Mouse (Mus musculus) heart, embryonic 14.5 days (tissue): ENCODE measurements at regions not wholly inside any gene's neighbourhood (a gene's known extent, or its start where the extent isn't known, plus 50 kb on each side); places are given as distances from the start of the nearest gene placed in this dataset.

ENCODE experiments used
- ATAC-seq: fragments of 200-750 bp; cut with Nextera tagmentation; 2 replicates; pipeline ENCODE4 v1.8.0; 2017; ENCODE audit warnings: low read depth, moderate TSS enrichment; ENCODE audit not compliant: insufficient number of reproducible peaks, insufficient read depth, low FRiP score
- H3K27ac ChIP-seq, 2 experiments: fragments of 200-500 bp in 1 of 2; fragments of 300-500 bp in 1 of 2; sonication (generic) in 1 of 2; replicated peaks in 1 of 2; 2 replicates each; pipeline ENCODE4 v1.5.1; 2012 to 2014; ENCODE audit warnings: low read depth in 2 of 2, low read length in 2 of 2, control low read depth in 1 of 2, mild to moderate bottlenecking in 1 of 2, mixed read lengths in 1 of 2; ENCODE audit not compliant: control insufficient read depth in 1 of 2, insufficient read depth in 1 of 2
- H3K27me3 ChIP-seq: fragments of 300-500 bp; sonication (generic); 2 replicates; pipeline ENCODE4 v1.6.1; 2014; ENCODE audit warnings: mild to moderate bottlenecking, low read length, control low read depth; ENCODE audit not compliant: control insufficient read depth, insufficient read depth
- H3K36me3 ChIP-seq: fragments of 300-500 bp; sonication (generic); 2 replicates; pipeline ENCODE4 v1.6.1; 2014; ENCODE audit warnings: mild to moderate bottlenecking, control low read depth, low read length, mixed read lengths; ENCODE audit not compliant: control insufficient read depth, insufficient read depth
- H3K4me1 ChIP-seq, 2 experiments: fragments of 200-500 bp in 1 of 2; fragments of 300-500 bp in 1 of 2; sonication (generic) in 1 of 2; 2 replicates each; pipeline ENCODE4 v1.6.1; 2012 to 2014; ENCODE audit warnings: low read length in 2 of 2, control low read depth in 1 of 2, mixed read lengths in 1 of 2; ENCODE audit not compliant: control insufficient read depth in 2 of 2, insufficient read depth in 2 of 2
- H3K4me2 ChIP-seq: fragments of 300-500 bp; sonication (generic); 2 replicates; pipeline ENCODE4 v1.6.1; 2014; ENCODE audit warnings: mild to moderate bottlenecking, low read length
- H3K4me3 ChIP-seq, 2 experiments: fragments of 200-500 bp in 1 of 2; fragments of 300-500 bp in 1 of 2; sonication (generic) in 1 of 2; 2 replicates each; pipeline ENCODE4 v1.5.1; 2012 to 2014; ENCODE audit warnings: low read length in 2 of 2, mild to moderate bottlenecking in 2 of 2, control low read depth in 1 of 2, low read depth in 1 of 2, moderate library complexity in 1 of 2; ENCODE audit not compliant: control insufficient read depth in 1 of 2, insufficient read depth in 1 of 2
- H3K9ac ChIP-seq: fragments of 300-500 bp; sonication (generic); 2 replicates; pipeline ENCODE4 v1.6.1; 2014; ENCODE audit warnings: mild to moderate bottlenecking, low read length
- H3K9me3 ChIP-seq: fragments of 300-500 bp; sonication (generic); 2 replicates; pipeline ENCODE4 v1.6.1; 2016; ENCODE audit warnings: low read length, control low read depth; ENCODE audit not compliant: control insufficient read depth
- WGBS: fragments of 180-500 bp; shearing (Covaris S2); extraction: QIAGEN DNeasy Blood & Tissue Kit; methylation state at CpG from one replicate; pipeline ENCODE4 v1.1.7; 2014; 5-methylcytosine and 5-hydroxymethylcytosine counted together

GRCm38 (mm10) chr10:51963671-51964070 is 58.6 kb upstream of the Vgll2 start:
- Histone ChIP-seq H3K9me3 (no peaks in the 10 kb centered on the region), H3K9ac (no peak overlapping the region), H3K27ac (no peak overlapping the region), H3K4me1 (peaks cover 0 to 3% of the 10 kb centered on the region in 2 experiments; a peak in 2 of 4 replicates), H3K4me3 (no peak overlapping the region), H3K36me3 (no peaks in the 10 kb centered on the region), H3K4me2 (no peak overlapping the region), H3K27me3 (no peaks in the 10 kb centered on the region)
- WGBS, result 84% methylated on average over 1 of the region's 1 CpGs
- ATAC-seq, result no peak

DNA sequence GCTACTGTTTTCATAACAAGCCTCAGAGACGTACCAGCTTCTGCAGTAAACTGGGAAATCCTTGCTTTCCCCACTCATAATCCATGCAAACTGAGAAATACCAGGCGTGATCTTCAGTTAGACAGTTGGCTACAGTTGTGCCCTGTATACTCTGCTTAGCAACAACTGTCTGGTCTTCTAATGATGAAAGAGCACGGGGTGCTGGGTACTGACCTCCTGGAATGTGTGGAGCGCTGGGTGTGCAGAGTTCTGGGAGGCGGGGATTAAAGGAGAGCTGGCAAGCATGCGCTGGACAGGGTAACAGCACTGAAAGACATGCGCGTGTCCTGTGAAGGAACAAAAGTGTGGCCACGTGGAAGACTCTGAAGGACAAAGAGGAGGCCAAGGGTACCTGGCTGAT is 52.2 kb upstream of the Vgll2 start:
- H3K36me3 ChIP-seq, result no peaks in the 10 kb centered on the region
- no peak overlapping the region for H3K4me3 ChIP-seq
- H3K4me1 ChIP-seq, result peaks cover 2 to 4% of the 10 kb centered on the region in 2 experiments; a peak in 1 of 4 replicates
- no peak for ATAC-seq
- H3K9me3 ChIP-seq, result no peaks in the 10 kb centered on the region
- WGBS, result 47% methylated on average over 9 of the region's 9 CpGs
- H3K27ac ChIP-seq, result no peak overlapping the region
- no peak overlapping the region for H3K9ac ChIP-seq
- H3K4me2 ChIP-seq, result 0 out of 2 replicates have a peak overlapping the region, but pooled peaks have one; percentile 4
- no peaks in the 10 kb centered on the region for H3K27me3 ChIP-seq
